Mouse (Mus musculus) cerebellum, adult 9-11 months (tissue): ENCODE data around the gene Gm11939.
A peak's percentile ranks its signal among the peaks of the same experiment; 100 is the strongest.
"Not testable (repeated sequence)": the region's sequence is repeated elsewhere in the genome, so short reads cannot be mapped to it uniquely, and the experiment has no call there.

Experiments used
- DNase-seq: peaks from one replicate; pipeline ENCODE4 v3.0.0; 2022

The Gm11939 gene

GRCm38 (mm10) chr11:99559366-99559765, at the start of gene Gm11939:
Gene Gm11939 (minus strand): TSS chr11:99559466.
- no peak for DNase-seq

GRCm38 (mm10) chr11:99603208-99603607, 43.9 kb upstream of the Gm11939 start, which contains the start of gene Gm11938:
Gene Gm11938 (minus strand): TSS chr11:99603308.
- DNase-seq, result not testable (repeated sequence)

GRCm38 (mm10) chr11:99597742-99598141, 38.5 kb upstream of the Gm11939 start, which contains the start of gene Krtap9-3:
Gene Krtap9-3 (minus strand): TSS chr11:99598105.
- not testable (repeated sequence) for DNase-seq

- no peak for DNase-seq
These were observed 31.7 kb upstream of the Gm11939 start, which contains the start of gene Krtap1-3 for GRCm38 (mm10) chr11:99590981-99591380. Gene Krtap1-3 (minus strand): TSS chr11:99591339.

GRCm38 (mm10) chr11:99585096-99585495, 25.8 kb upstream of the Gm11939 start:
- DNase-seq, result no peak

GRCm38 (mm10) chr11:99583245-99583704, 24.0 kb upstream of the Gm11939 start, which contains the start of gene Krtap1-4:
Gene Krtap1-4 (minus strand): TSS chr11:99583654.
- DNase-seq, result no peak

- DNase-seq, result no peak
These were observed 22.3 kb upstream of the Gm11939 start for GRCm38 (mm10) chr11:99581564-99581963.

GRCm38 (mm10) chr11:99581051-99581450, 21.8 kb upstream of the Gm11939 start:
- DNase-seq, result no peak

- no peak for DNase-seq
These were observed 21.4 kb upstream of the Gm11939 start, which contains the start of gene Krtap1-5 for GRCm38 (mm10) chr11:99580636-99581035. Gene Krtap1-5 (minus strand): TSS chr11:99581016.

GRCm38 (mm10) chr11:99574106-99574505, 14.8 kb upstream of the Gm11939 start:
- DNase-seq, result peak; percentile 28

GRCm38 (mm10) chr11:99573164-99573563, 13.9 kb upstream of the Gm11939 start:
- DNase-seq, result no peak

GRCm38 (mm10) chr11:99566530-99566929, 7.3 kb upstream of the Gm11939 start, which contains the start of gene Krtap3-1:
Gene Krtap3-1 (minus strand): TSS chr11:99566630.
- DNase-seq, result no peak

GRCm38 (mm10) chr11:99562580-99562979, 3.3 kb upstream of the Gm11939 start:
- no peak for DNase-seq

GRCm38 (mm10) chr11:99557976-99558745, 1.1 kb downstream of the Gm11939 start:
- DNase-seq, result no peak

- no peak for DNase-seq
These were observed 2.5 kb downstream of the Gm11939 start, which contains the start of gene Krtap3-2 for GRCm38 (mm10) chr11:99556753-99557152. Gene Krtap3-2 (minus strand): TSS chr11:99556853.

- no peak for DNase-seq
These were observed 3.1 kb downstream of the Gm11939 start for GRCm38 (mm10) chr11:99556195-99556594.

- no peak for DNase-seq
These were observed 8.5 kb downstream of the Gm11939 start, which contains the start of gene Krtap3-3 for GRCm38 (mm10) chr11:99550765-99551164. Gene Krtap3-3 (minus strand): TSS chr11:99550865.

- no peak for DNase-seq
These were observed 11.4 kb downstream of the Gm11939 start for GRCm38 (mm10) chr11:99547892-99548291.

GRCm38 (mm10) chr11:99539721-99540120, 19.5 kb downstream of the Gm11939 start:
- peak; percentile 41 for DNase-seq

- no peak for DNase-seq
These were observed 37.9 kb downstream of the Gm11939 start, which contains the start of gene Krt39 for GRCm38 (mm10) chr11:99521288-99521860. Gene Krt39 (minus strand): TSS chr11:99521338.

GRCm38 (mm10) chr11:99514098-99514497, 45.2 kb downstream of the Gm11939 start:
- no peak for DNase-seq
